Mouse (Mus musculus) heart, embryonic 12.5 days (tissue): ENCODE data around the gene Mmel1. TPM values are rescaled to one million over a fixed set of nuclear protein-coding genes. Genes with fewer than 3 reads are reported as not detected.

Experiments
- ATAC-seq: fragments of 200-750 bp; cut with Nextera tagmentation; 2 replicates; pipeline ENCODE4 v1.8.0; 2017; ENCODE audit warnings: moderate TSS enrichment, moderate library complexity; ENCODE audit not compliant: insufficient number of reproducible peaks, low FRiP score
- H3K27ac ChIP-seq: fragments of 300-500 bp; sonication (generic); 2 replicates; pipeline ENCODE4 v1.5.1; 2016; ENCODE audit warnings: mild to moderate bottlenecking, moderate library complexity; ENCODE audit not compliant: poor library complexity, severe bottlenecking
- H3K27me3 ChIP-seq: fragments of 300-500 bp; sonication (generic); replicated peaks from 2 replicates; pipeline ENCODE4 v1.6.1; 2016; ENCODE audit warnings: mild to moderate bottlenecking, moderate library complexity
- H3K36me3 ChIP-seq: fragments of 300-500 bp; sonication (generic); 2 replicates; pipeline ENCODE4 v1.6.1; 2016; ENCODE audit warnings: mild to moderate bottlenecking, moderate library complexity
- H3K4me1 ChIP-seq: fragments of 300-500 bp; sonication (generic); replicated peaks from 2 replicates; pipeline ENCODE4 v1.6.1; 2016; ENCODE audit warnings: mild to moderate bottlenecking
- H3K4me2 ChIP-seq: fragments of 300-500 bp; sonication (generic); 2 replicates; pipeline ENCODE4 v1.6.1; 2016; ENCODE audit warnings: mild to moderate bottlenecking, moderate library complexity
- H3K4me3 ChIP-seq: fragments of 300-500 bp; sonication (generic); 2 replicates; pipeline ENCODE4 v1.5.1; 2016; ENCODE audit warnings: mild to moderate bottlenecking
- H3K9ac ChIP-seq: fragments of 300-500 bp; sonication (generic); 2 replicates; pipeline ENCODE4 v1.6.1; 2016; ENCODE audit warnings: mild to moderate bottlenecking, moderate library complexity
- H3K9me3 ChIP-seq: fragments of 300-500 bp; sonication (generic); replicated peaks from 2 replicates; pipeline ENCODE4 v1.6.1; 2016; ENCODE audit warnings: mild to moderate bottlenecking, moderate library complexity
- WGBS: fragments of 180-500 bp; shearing (Covaris S2); methylation state at CpG from one replicate; pipeline ENCODE4 v1.1.7; 2016; 5-methylcytosine and 5-hydroxymethylcytosine counted together
- polyA plus RNA-seq: library from polyadenylated mRNA; unstranded; fragments of >200 nt; fragmentation: Nextera tagmentation; extraction: Ambion mirVana; gene quantifications from 2 replicates; pipeline ENCODE4 v1.2.1, GENCODE M21; 2016

Gene Mmel1
- polyA plus RNA-seq, 1 experiment from 2014 or later = 0.20 TPM

GRCm38 (mm10) chr4:154908490-154908889 is 39.1 kb downstream of the Mmel1 start:
- H3K27ac ChIP-seq = no peak overlapping the region
- H3K9ac ChIP-seq = no peak overlapping the region
- H3K9me3 ChIP-seq = no peaks in the 10 kb centered on the region
- no peak overlapping the region for H3K4me3 ChIP-seq
- H3K4me1 ChIP-seq = peaks cover 21% of the 10 kb centered on the region
- WGBS = 75% methylated on average over 5 of the region's 5 CpGs
- no peaks in the 10 kb centered on the region for H3K36me3 ChIP-seq
- H3K4me2 ChIP-seq = no peak overlapping the region
- ATAC-seq = no peak
- H3K27me3 ChIP-seq = peaks cover 4% of the 10 kb centered on the region; the same call in 1 of the 2 replicates

- H3K4me3 ChIP-seq = no peak overlapping the region
- H3K4me2 ChIP-seq = 0 out of 2 replicates have a peak overlapping the region, but pooled peaks have one; percentile 16
- no peak overlapping the region for H3K27ac ChIP-seq
- ATAC-seq = peak; percentile 39; the same call in 1 of the 2 replicates
- no peak overlapping the region; the same call in 1 of the 2 replicates for H3K9ac ChIP-seq
- no peaks in the 10 kb centered on the region for H3K36me3 ChIP-seq
- 28% methylated on average over 15 of the region's 15 CpGs for WGBS
- H3K27me3 ChIP-seq = no peaks in the 10 kb centered on the region
- peaks cover 14% of the 10 kb centered on the region for H3K4me1 ChIP-seq
- H3K9me3 ChIP-seq = no peaks in the 10 kb centered on the region
These were observed 41.5 kb downstream of the Mmel1 start for GRCm38 (mm10) chr4:154910606-154911522.

GRCm38 (mm10) chr4:154911644-154912043 is 42.3 kb downstream of the Mmel1 start:
- peaks cover 14% of the 10 kb centered on the region for H3K4me1 ChIP-seq
- no peak overlapping the region for H3K27ac ChIP-seq
- no peak overlapping the region for H3K4me2 ChIP-seq
- H3K36me3 ChIP-seq = no peaks in the 10 kb centered on the region
- no peak overlapping the region for H3K4me3 ChIP-seq
- no peak overlapping the region for H3K9ac ChIP-seq
- WGBS = 52% methylated on average over 2 of the region's 2 CpGs
- ATAC-seq = peak; percentile 87
- no peaks in the 10 kb centered on the region for H3K27me3 ChIP-seq
- H3K9me3 ChIP-seq = no peaks in the 10 kb centered on the region

GRCm38 (mm10) chr4:154913845-154914244 is 44.5 kb downstream of the Mmel1 start:
- 90% methylated on average over 3 of the region's 3 CpGs for WGBS
- no peaks in the 10 kb centered on the region for H3K27me3 ChIP-seq
- peaks cover 12% of the 10 kb centered on the region for H3K4me1 ChIP-seq
- no peak overlapping the region for H3K4me2 ChIP-seq
- no peak overlapping the region for H3K9ac ChIP-seq
- H3K9me3 ChIP-seq = no peaks in the 10 kb centered on the region
- H3K27ac ChIP-seq = no peak overlapping the region
- H3K4me3 ChIP-seq = no peak overlapping the region
- no peak for ATAC-seq
- no peaks in the 10 kb centered on the region for H3K36me3 ChIP-seq

- H3K27ac ChIP-seq = no peak overlapping the region
- ATAC-seq = no peak
- no peaks in the 10 kb centered on the region for H3K36me3 ChIP-seq
- H3K27me3 ChIP-seq = no peaks in the 10 kb centered on the region
- no peak overlapping the region for H3K4me2 ChIP-seq
- H3K9ac ChIP-seq = no peak overlapping the region
- no peaks in the 10 kb centered on the region for H3K9me3 ChIP-seq
- no peak overlapping the region for H3K4me3 ChIP-seq
- peaks cover 12% of the 10 kb centered on the region for H3K4me1 ChIP-seq
- WGBS = 97% methylated on average over 4 of the region's 4 CpGs
These were observed 44.9 kb downstream of the Mmel1 start for GRCm38 (mm10) chr4:154914252-154914651.

DNA sequence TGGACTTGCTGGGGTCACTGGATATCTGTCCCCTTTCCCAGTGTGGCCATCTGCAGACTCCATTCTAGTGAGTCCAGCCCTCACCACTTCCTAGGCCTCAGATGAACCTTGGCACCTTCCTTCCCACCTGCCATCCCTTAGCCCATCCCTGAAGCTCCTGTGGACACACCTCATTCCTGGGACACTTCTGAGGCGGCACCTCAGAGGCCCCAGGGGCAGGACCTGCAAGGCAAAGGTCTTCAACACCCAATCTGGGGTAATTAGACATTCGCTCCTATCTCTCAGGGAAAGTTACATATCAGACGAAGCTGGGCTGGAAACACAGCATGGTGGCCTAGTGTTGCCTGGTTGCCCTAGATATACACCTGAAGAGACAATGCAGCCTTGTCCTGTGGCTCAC is 45.3 kb downstream of the Mmel1 start:
- no peak overlapping the region for H3K27ac ChIP-seq
- no peak overlapping the region for H3K4me2 ChIP-seq
- no peak overlapping the region for H3K4me3 ChIP-seq
- no peak for ATAC-seq
- H3K36me3 ChIP-seq = no peaks in the 10 kb centered on the region
- no peak overlapping the region for H3K9ac ChIP-seq
- H3K4me1 ChIP-seq = peaks cover 12% of the 10 kb centered on the region
- no peaks in the 10 kb centered on the region for H3K27me3 ChIP-seq
- no peaks in the 10 kb centered on the region for H3K9me3 ChIP-seq
- WGBS = 69% methylated on average over 3 of the region's 3 CpGs

- no peak overlapping the region for H3K4me2 ChIP-seq
- no peak for ATAC-seq
- 54% methylated on average over 10 of the region's 10 CpGs for WGBS
These were observed 45.9 kb downstream of the Mmel1 start for GRCm38 (mm10) chr4:154915286-154915685.

GRCm38 (mm10) chr4:154916662-154917061 is 47.3 kb downstream of the Mmel1 start:
- no peaks in the 10 kb centered on the region for H3K36me3 ChIP-seq
- H3K27ac ChIP-seq = no peak overlapping the region
- H3K27me3 ChIP-seq = no peaks in the 10 kb centered on the region
- no peaks in the 10 kb centered on the region for H3K9me3 ChIP-seq
- H3K4me1 ChIP-seq = no peaks in the 10 kb centered on the region
- no peak overlapping the region for H3K9ac ChIP-seq
- ATAC-seq = no peak
- no peak overlapping the region for H3K4me2 ChIP-seq
- WGBS = 66% methylated on average over 4 of the region's 4 CpGs
- H3K4me3 ChIP-seq = no peak overlapping the region

More at GRCm38 (mm10) chr4:154915286-154915685, 45.9 kb downstream of the Mmel1 start:
- H3K4me3 ChIP-seq = no peak overlapping the region
- H3K9me3 ChIP-seq = no peaks in the 10 kb centered on the region
- H3K27ac ChIP-seq = no peak overlapping the region
- peaks cover 10% of the 10 kb centered on the region for H3K4me1 ChIP-seq
- H3K9ac ChIP-seq = no peak overlapping the region
- H3K36me3 ChIP-seq = no peaks in the 10 kb centered on the region
- no peaks in the 10 kb centered on the region for H3K27me3 ChIP-seq

DNA sequence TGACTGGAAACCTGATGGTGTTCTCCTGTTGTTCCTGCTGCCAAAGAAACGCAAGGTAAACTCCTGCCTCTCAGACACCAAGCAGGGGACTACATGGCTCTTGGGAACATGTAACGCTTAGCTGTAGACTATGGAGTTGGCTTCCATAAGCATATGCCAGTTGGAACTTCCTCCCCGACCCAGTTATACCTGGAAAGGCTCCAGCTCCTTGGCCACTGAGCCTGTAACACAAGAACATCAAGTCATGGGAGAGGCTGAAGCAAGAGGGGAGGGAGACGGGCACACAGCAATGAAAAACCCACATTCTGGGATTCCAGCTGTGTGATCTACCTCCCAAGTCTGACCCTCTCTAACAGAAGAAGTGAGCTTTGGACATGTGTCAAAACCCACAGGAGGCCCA is 52.9 kb downstream of the Mmel1 start:
- no peak overlapping the region for H3K27ac ChIP-seq
- H3K9me3 ChIP-seq = 0 out of 2 replicates have a peak, but pooled peaks cover 4% of the 10 kb centered on the region
- peaks cover 6% of the 10 kb centered on the region for H3K4me1 ChIP-seq
- no peak overlapping the region for H3K9ac ChIP-seq
- no peaks in the 10 kb centered on the region for H3K36me3 ChIP-seq
- H3K4me3 ChIP-seq = no peak overlapping the region
- no peak overlapping the region for H3K4me2 ChIP-seq
- ATAC-seq = no peak
- no peaks in the 10 kb centered on the region; the same call in 1 of the 2 replicates for H3K27me3 ChIP-seq
- 77% methylated on average over 4 of the region's 4 CpGs for WGBS

GRCm38 (mm10) chr4:154922931-154923330 is 53.5 kb downstream of the Mmel1 start:
- Histone ChIP-seq H3K4me1 (peaks cover 12% of the 10 kb centered on the region), H3K36me3 (no peaks in the 10 kb centered on the region), H3K9me3 (0 out of 2 replicates have a peak, but pooled peaks cover 4% of the 10 kb centered on the region), H3K27me3 (no peaks in the 10 kb centered on the region; the same call in 1 of the 2 replicates), H3K27ac (no peak overlapping the region), H3K4me3 (no peak overlapping the region), H3K4me2 (no peak overlapping the region), H3K9ac (no peak overlapping the region)
- no peak for ATAC-seq
- 80% methylated on average over 5 of the region's 5 CpGs for WGBS

- no peak overlapping the region for H3K4me3 ChIP-seq
- no peak for ATAC-seq
- peaks cover 21% of the 10 kb centered on the region for H3K4me1 ChIP-seq
- no peaks in the 10 kb centered on the region; the same call in 1 of the 2 replicates for H3K27me3 ChIP-seq
- H3K4me2 ChIP-seq = peak overlapping the region; percentile 46; the same call in 1 of the 2 replicates
- H3K9ac ChIP-seq = no peak overlapping the region
- H3K36me3 ChIP-seq = no peaks in the 10 kb centered on the region
- no peak overlapping the region for H3K27ac ChIP-seq
- WGBS = 40% methylated on average over 4 of the region's 4 CpGs
- 0 out of 2 replicates have a peak, but pooled peaks cover 4% of the 10 kb centered on the region for H3K9me3 ChIP-seq
These were observed 56.0 kb downstream of the Mmel1 start for GRCm38 (mm10) chr4:154925413-154925812.
